Mouse (Mus musculus): ENCODE measurements around the gene Gm4450.
A peak's percentile ranks its signal among the peaks of the same experiment; 100 is the strongest.
"Not testable (repeated sequence)": the region's sequence is repeated elsewhere in the genome, so short reads cannot be mapped to it uniquely, and the experiment has no call there.

Gm4450 gene

GRCm38 (mm10) chr3:98416426-98417250 lies 40.3 kb downstream of the Gm4450 start:
- DNase-seq, result no peak

GRCm38 (mm10) chr3:98414296-98414695 lies 42.6 kb downstream of the Gm4450 start:
- no peak for DNase-seq

- no peak for DNase-seq
Measured at GRCm38 (mm10) chr3:98413733-98414132, 43.2 kb downstream of the Gm4450 start.

GRCm38 (mm10) chr3:98410619-98411580 lies 46.0 kb downstream of the Gm4450 start:
- DNase-seq, result not testable (repeated sequence)

GRCm38 (mm10) chr3:98407261-98407780 lies 49.6 kb downstream of the Gm4450 start:
- not testable (repeated sequence) for DNase-seq

GRCm38 (mm10) chr3:98406569-98407144 lies 50.3 kb downstream of the Gm4450 start:
- DNase-seq, result not testable (repeated sequence)

- not testable (repeated sequence) for DNase-seq
Measured at GRCm38 (mm10) chr3:98405877-98406276, 51.0 kb downstream of the Gm4450 start.

- DNase-seq, result peak; percentile 50 to 60
Measured at GRCm38 (mm10) chr3:98404268-98404895, 52.5 kb downstream of the Gm4450 start.
